ENCODE assay signal across 26 mouse cellular contexts in genomic region chr4:148016981-148017380, GRCm38 (mm10). TPM values are rescaled to one million over a fixed set of nuclear protein-coding genes. Genes with fewer than 3 reads are reported as not detected.
A peak's percentile ranks its signal among the peaks of the same experiment; 100 is the strongest.
DNase-seq lines count a peak whose midpoint lies in the region; ATAC-seq and TF ChIP-seq lines count a peak whose summit lies in the region.
"Had no signal": no experiment of that assay in that cellular context is flagged by ENCODE, and none has a peak within 500 bp of the region (broad histone marks: within the 10 kb centered on the region; RNA-seq: fewer than 3 reads in every experiment).

No protein-coding gene starts in this region.

- no peaks in the 10 kb centered on the region for H3K27me3 ChIP-seq in hindbrain, embryonic 13.5 days
- no peaks in the 10 kb centered on the region for H3K27me3 ChIP-seq in hindbrain, embryonic 10.5 days (ENCODE audit: insufficient read depth, poor library complexity, severe bottlenecking)
- H3K27me3 ChIP-seq in kidney, adult 2 months (replicated peaks; ENCODE audit: control insufficient read depth, insufficient read depth, low read length): no peaks in the 10 kb centered on the region
- no peaks in the 10 kb centered on the region for H3K27me3 ChIP-seq in kidney, embryonic 16.5 days (ENCODE audit: insufficient read depth, low read length)
- H3K27me3 ChIP-seq: embryonic facial prominence, embryonic 15.5 days; heart, embryonic 13.5 days had no signal

- peaks cover 11% of the 10 kb centered on the region for H3K4me1 ChIP-seq in hindbrain, embryonic 13.5 days (replicated peaks)
- 0 out of 2 replicates have a peak, but pooled peaks cover 3% of the 10 kb centered on the region for H3K4me1 ChIP-seq in hindbrain, embryonic 10.5 days (replicated peaks)
- peaks cover 6% of the 10 kb centered on the region; the same call in 1 of the 2 replicates for H3K4me1 ChIP-seq in kidney, adult 2 months (ENCODE audit: control insufficient read depth, insufficient read depth, low read length)
- no peaks in the 10 kb centered on the region for H3K4me1 ChIP-seq in kidney, embryonic 16.5 days (ENCODE audit: insufficient read depth, low read length)
- H3K4me1 ChIP-seq: embryonic facial prominence, embryonic 15.5 days; forebrain, embryonic 10.5 days; heart, embryonic 13.5 days had no signal

- no peak overlapping the region for H3K4me3 ChIP-seq in hindbrain, embryonic 13.5 days
- no peak overlapping the region for H3K4me3 ChIP-seq in hindbrain, embryonic 10.5 days
- H3K4me3 ChIP-seq in kidney, adult 2 months (ENCODE audit: insufficient read depth, low read depth, low read length): no peak overlapping the region
- no peak overlapping the region for H3K4me3 ChIP-seq in kidney, embryonic 16.5 days (ENCODE audit: low read length)
- H3K4me3 ChIP-seq: embryonic facial prominence, embryonic 15.5 days; erythroblast, embryonic 14.5 days; forebrain, embryonic 10.5 days; gastrocnemius, adult 2 months; heart, embryonic 13.5 days had no signal

- no peaks in the 10 kb centered on the region for H3K9me3 ChIP-seq in hindbrain, embryonic 13.5 days
- H3K9me3 ChIP-seq in hindbrain, embryonic 10.5 days: no peaks in the 10 kb centered on the region
- no peaks in the 10 kb centered on the region for H3K9me3 ChIP-seq in kidney, embryonic 16.5 days (ENCODE audit: low read length)
- H3K9me3 ChIP-seq: embryonic facial prominence, embryonic 15.5 days; forebrain, embryonic 10.5 days; G1E; heart, embryonic 13.5 days had no signal

- TF ChIP-seq POLR2A in kidney, adult 2 months (IDR thresholded peaks at IDR 0.05; ENCODE audit: low read depth, low read length): no peak

- 0 out of 2 replicates have a peak overlapping the region, but pooled peaks have one; percentile 66 for H3K27ac ChIP-seq in hindbrain, embryonic 13.5 days
- no peak overlapping the region for H3K27ac ChIP-seq in hindbrain, embryonic 10.5 days
- peak overlapping the region; percentile 67 for H3K27ac ChIP-seq in kidney, adult 2 months (ENCODE audit: insufficient read depth, low read depth, low read length)
- H3K27ac ChIP-seq in kidney, embryonic 16.5 days (ENCODE audit: low read length): no peak overlapping the region
- H3K27ac ChIP-seq: embryonic facial prominence, embryonic 15.5 days; forebrain, embryonic 10.5 days; gastrocnemius, adult 2 months; heart, embryonic 13.5 days had no signal

- peaks cover 98% of the 10 kb centered on the region for H3K36me3 ChIP-seq in hindbrain, embryonic 13.5 days
- H3K36me3 ChIP-seq in hindbrain, embryonic 10.5 days: peaks cover 100% of the 10 kb centered on the region
- no peaks in the 10 kb centered on the region; the same call in 1 of the 2 replicates for H3K36me3 ChIP-seq in kidney, adult 2 months (ENCODE audit: control insufficient read depth, insufficient read depth, low read length)
- H3K36me3 ChIP-seq in kidney, embryonic 16.5 days (ENCODE audit: insufficient read depth, low read length): peaks cover 90% of the 10 kb centered on the region

- WGBS in hindbrain, embryonic 13.5 days: 84% methylated on average over 3 of the region's 3 CpGs
- WGBS in hindbrain, embryonic 10.5 days: 77% methylated on average over 3 of the region's 3 CpGs
- 61% methylated on average over 3 of the region's 3 CpGs for WGBS in kidney, adult 2 months
- WGBS in kidney, embryonic 16.5 days: 79% methylated on average over 3 of the region's 3 CpGs

- TF ChIP-seq CTCF in kidney, adult 2 months (conservative IDR thresholded peaks at IDR 0.05; ENCODE audit: insufficient read depth, insufficient read length, low read depth, low read length): no peak

- no peak for DNase-seq in hindbrain, embryonic 10.5 days (ENCODE audit: low spot score)
- DNase-seq in kidney, adult 2 months: peak; percentile 81
- DNase-seq in kidney, postnatal 36 days: peak; percentile 53 to 72
- DNase-seq in layer of hippocampus, adult 9-10 months (ENCODE audit: low spot score): no peak
- no peak for DNase-seq in heart, postnatal 4 days
- DNase-seq: adrenal gland, adult 8-10 months; adrenal gland, postnatal 36 days; B cell, adult 2 months; cerebellum, adult 2 months; cerebellum, postnatal 14 days; embryo, embryonic 11 days; gastrocnemius, adult 2 months; gastrocnemius, postnatal 25 days; heart, adult 11 months; heart, postnatal 36 days had no signal

- H3K4me2 ChIP-seq in hindbrain, embryonic 13.5 days: no peak overlapping the region
- H3K4me2 ChIP-seq in kidney, embryonic 16.5 days (replicated peaks; ENCODE audit: low read depth, low read length): no peak overlapping the region
- H3K4me2 ChIP-seq: embryonic facial prominence, embryonic 15.5 days; heart, embryonic 13.5 days; hindbrain, embryonic 14.5 days had no signal

- ATAC-seq in hindbrain, embryonic 13.5 days (ENCODE audit: low FRiP score): no peak
- ATAC-seq in kidney, embryonic 16.5 days (ENCODE audit: low FRiP score, low TSS enrichment): no peak
- ATAC-seq: CD4-positive, CD25-positive, alpha-beta regulatory T cell, adult 4 months; forebrain, embryonic 14.5 days had no signal

- no peak overlapping the region for H3K9ac ChIP-seq in hindbrain, embryonic 13.5 days
- H3K9ac ChIP-seq in kidney, embryonic 16.5 days (replicated peaks; ENCODE audit: low read length): no peak overlapping the region
- H3K9ac ChIP-seq: embryonic facial prominence, embryonic 15.5 days; heart, embryonic 13.5 days; hindbrain, embryonic 14.5 days had no signal

RNA-seq across cellular contexts. Expression of gene Nppa, which starts 16.5 kb away (rescaled TPM):
- 3.9 and 5.2 TPM in 2 replicates for polyA plus RNA-seq in hindbrain, embryonic 13.5 days (2015; fragmentation: Nextera tagmentation; extraction: Ambion mirVana)
- polyA plus RNA-seq in hindbrain, embryonic 10.5 days (2016; fragmentation: Nextera tagmentation; extraction: Ambion mirVana): 0.21 TPM in 1 of 2 replicates, not detected in the other
- polyA plus RNA-seq in kidney, adult 2 months (2012; rRNA removed): 0.30 and 0.58 TPM in 2 replicates
- polyA plus RNA-seq in kidney, embryonic 16.5 days (2015; fragmentation: Nextera tagmentation; extraction: Ambion mirVana): 0.41 and 1.00 TPM in 2 replicates
- 1,000 to 10,000 TPM; 1,585 to 1,953 TPM for total RNA-seq in heart, postnatal 4 days (2021)
- total RNA-seq: adrenal gland, adult 8-10 months; adrenal gland, postnatal 36 days; common myeloid progenitor, adult 5-6 weeks; G1E; gastrocnemius, adult 2 months; gastrocnemius, postnatal 25 days had no signal
- polyA plus RNA-seq: CD4-positive, CD25-positive, alpha-beta regulatory T cell, adult 4 months; cerebellum, adult 2 months; erythroblast, embryonic 14.5 days; G1E had no signal

RNA-seq across cellular contexts. Expression of gene Clcn6, which starts 21.6 kb away (rescaled TPM):
- 30.7 and 32.8 TPM in 2 replicates for polyA plus RNA-seq in hindbrain, embryonic 13.5 days (2015; fragmentation: Nextera tagmentation; extraction: Ambion mirVana)
- polyA plus RNA-seq in hindbrain, embryonic 10.5 days (2016; fragmentation: Nextera tagmentation; extraction: Ambion mirVana): 13.9 and 17.8 TPM in 2 replicates
- polyA plus RNA-seq in kidney, adult 2 months (2012; rRNA removed): 28.8 and 32.3 TPM in 2 replicates
- polyA plus RNA-seq in kidney, embryonic 16.5 days (2015; fragmentation: Nextera tagmentation; extraction: Ambion mirVana): 6.4 and 6.8 TPM in 2 replicates
- total RNA-seq in heart, postnatal 4 days (2021): 10 to 100 TPM; 15.8 to 16.3 TPM

RNA-seq across cellular contexts. Expression of gene Mthfr, which starts 21.9 kb away (rescaled TPM):
- polyA plus RNA-seq in hindbrain, embryonic 13.5 days (2015; fragmentation: Nextera tagmentation; extraction: Ambion mirVana): 22.1 and 22.3 TPM in 2 replicates
- 28.1 and 30.0 TPM in 2 replicates for polyA plus RNA-seq in hindbrain, embryonic 10.5 days (2016; fragmentation: Nextera tagmentation; extraction: Ambion mirVana)
- polyA plus RNA-seq in kidney, adult 2 months (2012; rRNA removed): 36.3 and 48.4 TPM in 2 replicates
- 26.5 and 28.1 TPM in 2 replicates for polyA plus RNA-seq in kidney, embryonic 16.5 days (2015; fragmentation: Nextera tagmentation; extraction: Ambion mirVana)
- total RNA-seq in heart, postnatal 4 days (2021): 10 to 100 TPM; 14.1 to 14.3 TPM

RNA-seq across cellular contexts. Expression of gene Nppb, which starts 31.4 kb away (rescaled TPM):
- polyA plus RNA-seq in hindbrain, embryonic 13.5 days (2015; fragmentation: Nextera tagmentation; extraction: Ambion mirVana): 0.30 TPM in 1 of 2 replicates, not detected in the other
- polyA plus RNA-seq in hindbrain, embryonic 10.5 days (2016; fragmentation: Nextera tagmentation; extraction: Ambion mirVana): 0.29 TPM in 1 of 2 replicates, not detected in the other
- polyA plus RNA-seq in kidney, adult 2 months (2012; rRNA removed): not detected in 2 replicates
- 0.21 TPM in 1 of 2 replicates, not detected in the other for polyA plus RNA-seq in kidney, embryonic 16.5 days (2015; fragmentation: Nextera tagmentation; extraction: Ambion mirVana)
- 100 to 1,000 TPM; 736 to 787 TPM for total RNA-seq in heart, postnatal 4 days (2021)
- total RNA-seq: common myeloid progenitor, adult 5-6 weeks; G1E; gastrocnemius, adult 2 months; gastrocnemius, postnatal 25 days had no signal
- polyA plus RNA-seq: CD4-positive, CD25-positive, alpha-beta regulatory T cell, adult 4 months; erythroblast, embryonic 14.5 days; forebrain, embryonic 10.5 days; forebrain, embryonic 14.5 days; G1E had no signal

Comparison
In these comparisons a context has a peak if more than half of its experiments do, and no peak if none do; other contexts are left out.
1. H3K27ac ChIP-seq: peak in hindbrain, embryonic 13.5 days (single experiment) and kidney, adult 2 months (single experiment); none in hindbrain, embryonic 10.5 days (single experiment) and kidney, embryonic 16.5 days (single experiment).
2. DNase-seq: peak in kidney, adult 2 months (single experiment) and kidney, postnatal 36 days (2 of 2); none in hindbrain, embryonic 10.5 days (single experiment), layer of hippocampus, adult 9-10 months (single experiment) and heart, postnatal 4 days (single experiment).